Mouse (Mus musculus) erythroid progenitor cell, adult 5-6 weeks (primary cell): Measurements from ENCODE around the gene Mid1. TPM values are rescaled to one million over a fixed set of nuclear protein-coding genes. Genes with fewer than 3 reads are reported as not detected.
"Not testable (repeated sequence)": the region's sequence is repeated elsewhere in the genome, so short reads cannot be mapped to it uniquely, and the experiment has no call there.

Experiments
- ATAC-seq: replicated peaks from 2 replicates; pipeline ENCODE4 v1.8.0; 2016; ENCODE audit warnings: moderate number of reproducible peaks, mild to moderate bottlenecking, moderate TSS enrichment, inconsistent platforms; ENCODE audit not compliant: poor library complexity, low FRiP score, severe bottlenecking
- total RNA-seq, 2 experiments: library from RNA; stranded (forward) in 1 of 2; stranded (reverse) in 1 of 2; fragments of 150-400 nt in 1 of 2; fragments of 186-747, 209-891 nt in 1 of 2; gene quantifications; 2 replicates each; pipeline versions ENCODE4 v1.2.3 to v1.2.4; 2015 to 2017; ENCODE audit warnings: low replicate concordance in 2 of 2

Gene Mid1
- total RNA-seq, 2 experiments from 2014 or later: 0.83 to 29.8 TPM

- ATAC-seq: not testable (repeated sequence)
These were observed 296.8 kb downstream of the Mid1 start for GRCm38 (mm10) chrX:169981761-169982181.

GRCm38 (mm10) chrX:169982606-169983400 lies 297.8 kb downstream of the Mid1 start:
- ATAC-seq: not testable (repeated sequence)

- not testable (repeated sequence) for ATAC-seq
These were observed 298.6 kb downstream of the Mid1 start for GRCm38 (mm10) chrX:169983401-169984165.

- ATAC-seq: not testable (repeated sequence)
These were observed 299.3 kb downstream of the Mid1 start for GRCm38 (mm10) chrX:169984331-169984730.

- not testable (repeated sequence) for ATAC-seq
These were observed 299.9 kb downstream of the Mid1 start for GRCm38 (mm10) chrX:169984853-169985252.

- not testable (repeated sequence) for ATAC-seq
These were observed 300.8 kb downstream of the Mid1 start for GRCm38 (mm10) chrX:169985796-169986195.

- ATAC-seq: peak; percentile 71
These were observed 301.7 kb downstream of the Mid1 start for GRCm38 (mm10) chrX:169986519-169987367.

- ATAC-seq: not testable (repeated sequence)
These were observed 302.4 kb downstream of the Mid1 start for GRCm38 (mm10) chrX:169987368-169987837.

GRCm38 (mm10) chrX:169988571-169989218 lies 303.7 kb downstream of the Mid1 start:
- 0 out of 2 replicates have a peak, but pooled peaks have one; percentile 1 for ATAC-seq

GRCm38 (mm10) chrX:169989219-169989595 lies 304.2 kb downstream of the Mid1 start:
- not testable (repeated sequence) for ATAC-seq

GRCm38 (mm10) chrX:169989691-169990631 lies 305.0 kb downstream of the Mid1 start:
- ATAC-seq: 0 out of 2 replicates have a peak, but pooled peaks have one; percentile 9

- peak; percentile 39 for ATAC-seq
These were observed 306.3 kb downstream of the Mid1 start for GRCm38 (mm10) chrX:169991128-169991873.

GRCm38 (mm10) chrX:169992086-169992930 lies 307.3 kb downstream of the Mid1 start:
- ATAC-seq: not testable (repeated sequence)

GRCm38 (mm10) chrX:169992951-169993547 lies 308.1 kb downstream of the Mid1 start:
- ATAC-seq: not testable (repeated sequence)

- not testable (repeated sequence) for ATAC-seq
These were observed 309.2 kb downstream of the Mid1 start for GRCm38 (mm10) chrX:169994011-169994865.
